Mouse (Mus musculus) neural tube, embryonic 15.5 days (tissue): Measurements from ENCODE around the gene Ptges. TPM values are rescaled to one million over a fixed set of nuclear protein-coding genes. Genes with fewer than 3 reads are reported as not detected.

Source experiments
- polyA plus RNA-seq: library from polyadenylated mRNA; unstranded; fragments of >200 nt; fragmentation: Nextera tagmentation; extraction: Ambion mirVana; gene quantifications from 2 replicates; pipeline ENCODE4 v1.2.1, GENCODE M21; 2015

The Ptges gene
- polyA plus RNA-seq, 1 experiment from 2014 or later, result 3.6 TPM

Other genes with a start within 250 kb of the Ptges start
- 1.5 and 2.2 TPM in 2 replicates for gene 1700001O22Rik, start 126.2 kb downstream of the Ptges start, polyA plus RNA-seq
- gene Ntmt1, start 122.0 kb downstream of the Ptges start, polyA plus RNA-seq, result 92.6 and 107 TPM in 2 replicates
- gene Asb6, start 99.5 kb downstream of the Ptges start, polyA plus RNA-seq, result 40.7 and 44.0 TPM in 2 replicates
- gene Prrx2, start 94.9 kb downstream of the Ptges start, polyA plus RNA-seq, result 1.8 and 2.7 TPM in 2 replicates
- 17.3 and 20.2 TPM in 2 replicates for gene Tor1b, start 23.1 kb upstream of the Ptges start, polyA plus RNA-seq
- gene Tor1a, start 38.1 kb upstream of the Ptges start, polyA plus RNA-seq, result 89.5 and 93.2 TPM in 2 replicates
- 86.5 and 93.2 TPM in 2 replicates for gene BC005624, start 52.3 kb upstream of the Ptges start, polyA plus RNA-seq
- gene Usp20, start 52.4 kb upstream of the Ptges start, polyA plus RNA-seq, result 44.3 and 49.7 TPM in 2 replicates
- gene Fnbp1, start 212.1 kb upstream of the Ptges start, polyA plus RNA-seq, result 34.1 and 36.6 TPM in 2 replicates
- 33.7 and 36.3 TPM in 2 replicates for gene Gpr107, start 222.5 kb upstream of the Ptges start, polyA plus RNA-seq